Mouse (Mus musculus) liver, adult 2 months (tissue): ENCODE measurements around the gene Ttc30a1.

Experiments used
- CTCF ChIP-seq: fragments of 200-500 bp; IDR thresholded peaks from 2 replicates; pipeline ENCODE4 v1.5.1; 2011; ENCODE audit warnings: low read depth, low read length, control low read depth
- POLR2A ChIP-seq: fragments of 200-500 bp; IDR thresholded peaks from 2 replicates; pipeline ENCODE4 v1.6.1; 2011; ENCODE audit warnings: low read length, control low read depth; ENCODE audit not compliant: insufficient read depth; ENCODE audit errors: extremely low read depth

DNA sequence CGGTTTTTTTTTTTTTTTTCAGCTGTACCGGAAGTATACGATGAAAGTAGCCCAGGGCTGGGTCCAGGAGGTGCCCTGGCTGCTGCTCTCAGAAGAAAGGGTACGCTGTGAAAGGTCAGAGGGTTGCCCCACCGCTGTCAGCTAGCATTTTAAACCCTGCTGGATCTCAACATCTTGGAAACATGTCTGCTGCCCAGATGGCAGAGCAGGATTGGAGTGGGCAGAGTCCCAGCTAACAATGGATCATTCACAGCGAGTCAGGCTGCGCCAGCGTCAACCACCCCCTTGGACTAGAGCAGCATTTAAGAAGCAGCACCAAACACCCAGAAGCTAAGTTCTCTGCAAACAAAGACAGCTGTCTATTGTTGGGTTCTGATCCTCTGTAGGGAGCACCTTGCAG is 48.3 kb upstream of the Ttc30a1 start:
- TF ChIP-seq CTCF, result no peak
- TF ChIP-seq POLR2A, result no peak
